Mouse (Mus musculus) olfactory bulb, adult 2 months (tissue): ENCODE data around the gene Zfr.

Source experiments
- CTCF ChIP-seq: fragments of 200-500 bp; IDR thresholded peaks from 2 replicates; pipeline ENCODE4 v1.5.1; 2012; ENCODE audit warnings: low read depth, mild to moderate bottlenecking, low read length, moderate library complexity; ENCODE audit not compliant: insufficient read depth
- POLR2A ChIP-seq: fragments of 200-500 bp; IDR thresholded peaks from 2 replicates; pipeline ENCODE4 v1.6.1; 2012; ENCODE audit warnings: mild to moderate bottlenecking, low read depth, low read length, moderate library complexity; ENCODE audit not compliant: insufficient read depth

- no peak; the same call in 1 of the 2 replicates for TF ChIP-seq CTCF
- no peak for TF ChIP-seq POLR2A
Measured at GRCm38 (mm10) chr15:12196410-12197191, 79.0 kb downstream of the Zfr start.
